Comparison of ENCODE assay signal across 1 mouse cellular context in the genomic region with DNA sequence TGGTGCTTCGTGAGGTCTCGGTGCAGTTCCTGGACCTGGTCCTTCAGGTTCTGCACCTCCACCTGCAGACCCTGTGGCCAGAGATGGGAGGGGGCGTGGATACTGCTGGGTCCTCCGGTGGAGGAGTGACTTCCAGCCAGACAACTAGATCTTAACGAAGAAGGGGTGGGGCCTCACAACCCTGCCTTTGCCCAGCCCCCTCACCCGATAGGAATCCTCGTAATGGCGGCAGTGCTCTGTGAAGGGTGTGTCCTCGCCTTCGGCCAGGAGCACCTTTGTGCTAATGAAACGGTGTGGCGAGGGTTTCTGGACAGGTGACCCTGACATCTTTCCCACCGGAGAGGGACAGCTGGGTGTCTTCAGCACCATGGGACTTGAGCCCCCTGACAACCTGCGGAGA.
TF ChIP-seq lines count a peak whose summit lies in the region.

No protein-coding gene starts in this region.

TF ChIP-seq in ES-E14, 5 proteins besides CTCF, POLR2A, EP300 and RAD21 (continued from another document):
- TF ChIP-seq ZC3H11A (IDR thresholded peaks at IDR 0.05; ENCODE audit: borderline replicate concordance, low read depth, low read length): no peak
